Mouse (Mus musculus) spleen, postnatal 4 days (tissue): ENCODE results near the gene 1700122O11Rik.

Experiments used
- DNase-seq, 2 experiments: peaks; one replicate each; pipeline ENCODE4 v3.0.0; 2022; ENCODE audit warnings: low spot score in 2 of 2

Gene 1700122O11Rik

GRCm38 (mm10) chr17:48038193-48038592, at the start of gene 1700122O11Rik:
Gene 1700122O11Rik (minus strand): TSS chr17:48038293.
- DNase-seq, result no peak

GRCm38 (mm10) chr17:48080626-48081025, 42.5 kb upstream of the 1700122O11Rik start:
- no peak for DNase-seq

- no peak for DNase-seq
Observed at GRCm38 (mm10) chr17:48067729-48068128, 29.6 kb upstream of the 1700122O11Rik start.

GRCm38 (mm10) chr17:48067083-48067614, 29.1 kb upstream of the 1700122O11Rik start:
- no peak for DNase-seq

- DNase-seq, result no peak
Observed at GRCm38 (mm10) chr17:48065081-48065501, 27.0 kb upstream of the 1700122O11Rik start.

GRCm38 (mm10) chr17:48064196-48064843, 26.2 kb upstream of the 1700122O11Rik start:
- DNase-seq, result no peak

GRCm38 (mm10) chr17:48057382-48057781, 19.3 kb upstream of the 1700122O11Rik start:
- DNase-seq, result no peak

GRCm38 (mm10) chr17:48055076-48055816, 17.2 kb upstream of the 1700122O11Rik start:
- no peak for DNase-seq

GRCm38 (mm10) chr17:48053646-48054045, 15.6 kb upstream of the 1700122O11Rik start:
- DNase-seq, result no peak

- DNase-seq, result no peak
Observed at GRCm38 (mm10) chr17:48052338-48053067, 14.4 kb upstream of the 1700122O11Rik start.

- no peak for DNase-seq
Observed at GRCm38 (mm10) chr17:48051638-48052337, 13.7 kb upstream of the 1700122O11Rik start.

GRCm38 (mm10) chr17:48045631-48046030, 7.5 kb upstream of the 1700122O11Rik start:
- DNase-seq, result peak; percentile 73 to 92

- no peak for DNase-seq
Observed at GRCm38 (mm10) chr17:48043154-48043880, 5.2 kb upstream of the 1700122O11Rik start.

GRCm38 (mm10) chr17:48041351-48042287, 3.5 kb upstream of the 1700122O11Rik start:
- peak in 1 of 2 experiments; percentile 68 for DNase-seq

- DNase-seq, result peak; percentile 32 to 69
Observed at GRCm38 (mm10) chr17:48039232-48039866, 1.3 kb upstream of the 1700122O11Rik start.

- DNase-seq, result no peak
Observed at GRCm38 (mm10) chr17:48036921-48037320, 1.2 kb downstream of the 1700122O11Rik start.

- DNase-seq, result no peak
Observed at GRCm38 (mm10) chr17:48031521-48032430, 6.3 kb downstream of the 1700122O11Rik start.

GRCm38 (mm10) chr17:48029241-48029640, 8.9 kb downstream of the 1700122O11Rik start:
- no peak for DNase-seq
